Mouse (Mus musculus) ZHBTc4 (cell line): ENCODE results near the gene Ppm1h.
A peak's percentile ranks its signal among the peaks of the same experiment; 100 is the strongest.

Experiments
- DNase-seq: peaks from one replicate; pipeline ENCODE4 v3.0.0-alpha.2; 2011; ENCODE audit warnings: low read depth, low spot score

Ppm1h gene

DNA sequence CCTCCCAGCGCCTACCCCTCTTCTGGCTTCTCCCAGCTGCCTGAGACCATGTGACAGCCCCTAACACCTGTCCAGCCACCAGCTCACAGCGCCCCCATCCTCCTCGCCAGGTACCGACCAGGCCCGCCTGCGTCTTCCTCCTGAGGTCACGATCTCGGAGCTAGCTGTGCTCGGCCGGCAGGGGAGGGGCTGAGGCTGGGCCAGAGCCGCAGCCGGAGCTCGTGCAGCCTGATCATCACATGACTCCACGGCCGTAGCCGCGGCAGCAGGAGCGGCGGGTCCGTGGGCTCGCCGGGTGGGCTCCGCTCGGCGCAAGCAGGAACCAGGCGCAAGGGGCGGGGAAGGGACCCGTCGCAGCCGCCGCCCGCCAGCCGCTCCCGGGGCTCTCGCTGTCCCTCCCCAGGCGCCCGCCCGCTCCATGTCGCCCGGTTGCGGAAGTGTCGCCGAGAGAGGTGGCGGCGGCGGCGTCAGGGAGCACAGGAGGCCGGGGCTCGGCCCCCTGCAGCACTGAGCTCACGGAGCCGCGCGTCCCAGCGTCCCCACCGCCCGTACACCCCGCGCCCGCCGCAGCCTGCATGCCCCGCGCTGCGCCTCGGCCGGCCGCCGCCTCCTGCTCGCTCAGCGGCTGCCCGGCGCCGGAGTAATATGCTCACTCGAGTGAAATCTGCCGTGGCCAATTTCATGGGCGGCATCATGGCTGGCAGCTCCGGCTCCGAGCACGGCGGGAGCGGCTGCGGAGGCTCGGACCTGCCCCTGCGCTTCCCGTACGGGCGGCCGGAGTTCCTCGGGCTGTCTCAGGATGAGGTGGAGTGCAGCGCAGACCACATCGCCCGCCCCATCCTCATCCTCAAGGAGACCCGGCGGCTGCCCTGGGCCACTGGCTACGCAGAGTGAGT lies at the start of gene Ppm1h:
TSS of gene Ppm1h (plus strand) at position 222 of the 896 bp plus-strand sequence.
- peak; percentile 94 for DNase-seq

DNA sequence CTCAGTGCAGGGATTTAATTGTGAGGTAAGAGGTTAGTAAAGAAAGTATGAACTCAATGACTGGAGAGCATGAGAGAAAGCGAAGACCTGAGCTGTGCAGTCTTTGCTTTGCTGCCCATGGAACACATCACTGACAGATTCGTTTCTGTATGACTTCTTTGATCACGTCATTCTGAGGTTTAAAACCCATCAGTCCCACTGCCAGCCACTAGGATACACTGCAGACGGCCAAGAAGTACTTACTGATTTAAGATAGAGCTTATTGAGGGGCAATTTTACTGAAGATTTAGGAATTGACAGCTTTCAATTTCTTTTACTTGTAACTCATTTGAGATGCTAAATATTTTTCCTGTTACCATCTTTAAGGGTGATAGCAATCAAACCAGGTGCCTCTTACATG lies 49.6 kb upstream of the Ppm1h start:
- DNase-seq = no peak

DNA sequence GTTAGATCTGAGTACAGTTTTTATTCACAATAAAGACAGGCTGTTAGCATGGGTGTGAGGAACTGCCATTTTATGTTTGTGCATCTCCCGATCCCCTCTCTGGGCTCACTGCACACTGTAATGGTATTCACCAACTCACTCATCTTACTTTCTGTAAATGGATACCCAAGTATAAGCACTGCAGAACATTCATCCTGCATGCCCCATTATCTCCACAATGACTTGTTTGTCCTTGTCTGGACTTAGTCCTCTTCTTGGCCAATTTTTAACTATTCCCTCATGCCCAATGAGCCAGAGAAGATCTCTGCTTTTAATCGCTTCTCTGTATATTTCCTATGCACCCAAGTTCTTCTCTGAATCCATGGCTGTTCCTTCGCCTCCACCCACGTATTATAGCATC lies 38.7 kb upstream of the Ppm1h start:
- no peak for DNase-seq

DNA sequence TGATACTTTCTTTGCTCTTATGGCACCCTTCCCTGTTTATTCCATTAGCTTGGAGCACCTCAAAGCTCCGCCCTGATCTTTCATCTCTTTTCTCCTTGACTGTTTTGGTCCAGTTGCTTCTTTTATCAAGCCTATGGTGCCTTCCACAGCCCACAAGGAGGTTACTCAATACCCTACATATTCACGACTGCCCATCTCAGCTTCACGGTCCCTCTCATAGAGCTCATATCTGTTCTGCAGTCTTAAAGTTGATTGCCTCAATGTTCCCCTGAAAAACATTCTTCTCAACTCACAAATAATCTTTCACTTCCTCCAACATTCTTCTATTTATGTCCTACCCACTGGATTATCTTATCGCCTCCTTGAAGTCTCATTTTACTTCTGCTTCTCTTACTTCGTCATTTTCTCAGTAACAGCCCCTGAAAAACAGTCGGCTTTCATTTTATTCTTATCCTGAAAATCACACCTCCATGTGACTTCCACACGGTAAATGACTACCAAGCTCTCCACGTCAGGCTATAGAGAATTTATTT lies 37.2 kb upstream of the Ppm1h start:
- DNase-seq = no peak

DNA sequence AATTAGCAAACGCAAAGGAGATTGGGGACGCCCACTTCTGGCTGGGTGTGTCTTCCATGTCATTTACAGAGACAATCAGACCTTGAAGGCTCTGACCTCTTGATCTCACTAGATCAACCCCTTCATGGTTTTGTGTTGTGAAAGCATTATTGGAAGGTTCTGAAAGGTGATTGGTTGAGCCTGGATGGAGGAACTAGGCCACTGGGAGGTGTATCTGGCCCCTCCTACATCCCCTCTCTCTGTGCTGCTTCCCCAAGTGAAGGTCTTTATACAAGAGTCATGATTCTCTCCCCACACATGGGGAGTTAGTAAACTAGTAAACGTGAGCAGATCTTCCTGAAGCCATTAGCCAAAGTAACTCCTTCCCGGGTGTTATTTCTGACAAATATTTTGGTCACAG lies 36.4 kb upstream of the Ppm1h start:
- DNase-seq = no peak

DNA sequence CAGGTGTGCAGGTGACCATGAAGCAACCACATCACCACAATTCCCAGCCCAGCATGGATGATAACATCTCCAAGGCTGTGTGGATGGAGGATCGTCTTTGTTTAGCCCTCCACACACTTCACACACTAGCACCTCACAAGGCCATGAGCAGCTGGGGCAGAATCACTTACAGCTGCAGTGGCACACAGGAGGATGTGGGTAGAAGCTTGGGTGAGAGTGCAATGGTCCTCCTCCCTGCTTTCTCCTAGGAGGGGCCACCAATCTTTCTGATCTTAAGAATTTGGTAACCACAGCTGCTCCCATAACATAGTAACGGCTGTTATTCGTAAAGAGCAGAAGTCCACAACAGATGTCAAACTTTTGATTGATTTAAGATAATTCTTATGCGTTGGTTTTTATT lies 26.6 kb upstream of the Ppm1h start:
- DNase-seq = no peak

DNA sequence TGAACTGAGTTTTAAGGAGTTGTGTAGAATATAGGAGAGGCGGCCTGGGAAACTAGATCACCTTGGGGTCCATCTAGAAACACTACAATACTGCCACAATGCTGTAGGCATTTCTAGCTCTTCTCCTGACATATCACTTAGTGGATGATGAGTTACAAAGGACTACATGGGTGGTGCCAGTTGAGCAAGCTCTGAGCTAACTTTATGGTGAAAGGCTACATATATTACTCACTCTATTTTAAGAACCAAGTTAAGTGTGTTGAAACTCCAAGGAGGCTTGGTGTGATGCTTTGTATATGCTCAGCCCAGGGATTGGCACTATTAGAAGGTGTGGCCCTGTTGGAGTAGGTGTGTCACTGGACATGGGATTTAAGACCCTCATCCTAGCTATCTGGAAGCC lies 26.0 kb upstream of the Ppm1h start:
- no peak for DNase-seq

DNA sequence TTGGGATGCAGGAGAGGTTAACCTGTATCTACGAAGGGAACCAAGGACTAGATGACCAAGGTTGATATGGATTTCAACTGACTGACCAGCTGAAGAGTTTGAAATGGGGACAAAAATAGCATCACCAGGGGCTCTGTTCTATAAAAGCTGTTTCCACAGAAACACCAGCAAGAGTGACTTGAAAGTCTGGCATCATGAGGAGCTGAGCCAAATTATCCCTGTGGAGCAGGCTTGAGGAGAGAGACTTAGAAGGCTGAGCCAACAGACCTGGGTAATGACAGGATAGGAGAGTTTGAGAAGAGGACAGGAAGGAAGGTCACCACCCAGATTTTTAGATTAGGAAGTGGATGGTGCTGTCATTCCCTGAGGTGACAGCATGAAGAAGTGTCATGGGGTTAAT lies 12.9 kb upstream of the Ppm1h start:
- no peak for DNase-seq

DNA sequence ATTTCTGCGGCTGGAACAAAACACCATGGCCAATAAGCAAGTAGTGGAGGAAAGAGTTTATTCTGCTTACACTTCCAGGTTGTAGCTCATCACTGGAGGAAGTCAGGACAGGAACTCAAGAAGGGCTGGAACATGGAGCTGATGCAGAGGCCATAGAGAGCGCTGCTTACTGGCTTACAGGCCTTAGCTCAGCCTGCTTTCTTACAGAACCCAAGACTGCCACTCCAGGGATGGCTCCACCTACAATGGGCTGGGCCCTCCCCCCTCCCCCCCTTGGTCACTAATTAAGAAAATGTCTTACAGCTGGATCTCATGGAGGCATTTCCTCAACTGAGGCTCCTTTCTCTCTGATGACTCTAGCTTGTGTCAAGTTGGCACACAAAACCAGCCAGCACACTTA lies 7.3 kb upstream of the Ppm1h start:
- no peak for DNase-seq

DNA sequence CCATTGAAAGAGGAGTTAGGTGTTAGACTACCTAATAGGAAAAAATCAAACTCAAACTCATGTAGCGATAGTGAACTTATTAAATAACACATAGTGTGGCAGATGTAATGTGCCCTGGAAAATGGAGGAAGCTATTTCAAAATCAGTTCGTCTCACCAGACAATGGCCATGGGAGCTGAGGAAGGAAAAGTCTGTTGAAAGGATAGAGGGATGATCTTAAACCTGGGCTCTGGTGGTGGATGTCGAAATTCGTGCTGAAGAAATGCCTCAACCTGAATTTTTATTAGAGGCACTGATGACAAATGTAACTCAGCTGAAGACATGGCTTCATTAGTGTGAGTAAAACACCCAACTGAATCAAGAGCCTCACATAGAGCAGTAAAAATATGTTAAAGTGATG lies 6.5 kb upstream of the Ppm1h start:
- no peak for DNase-seq

DNA sequence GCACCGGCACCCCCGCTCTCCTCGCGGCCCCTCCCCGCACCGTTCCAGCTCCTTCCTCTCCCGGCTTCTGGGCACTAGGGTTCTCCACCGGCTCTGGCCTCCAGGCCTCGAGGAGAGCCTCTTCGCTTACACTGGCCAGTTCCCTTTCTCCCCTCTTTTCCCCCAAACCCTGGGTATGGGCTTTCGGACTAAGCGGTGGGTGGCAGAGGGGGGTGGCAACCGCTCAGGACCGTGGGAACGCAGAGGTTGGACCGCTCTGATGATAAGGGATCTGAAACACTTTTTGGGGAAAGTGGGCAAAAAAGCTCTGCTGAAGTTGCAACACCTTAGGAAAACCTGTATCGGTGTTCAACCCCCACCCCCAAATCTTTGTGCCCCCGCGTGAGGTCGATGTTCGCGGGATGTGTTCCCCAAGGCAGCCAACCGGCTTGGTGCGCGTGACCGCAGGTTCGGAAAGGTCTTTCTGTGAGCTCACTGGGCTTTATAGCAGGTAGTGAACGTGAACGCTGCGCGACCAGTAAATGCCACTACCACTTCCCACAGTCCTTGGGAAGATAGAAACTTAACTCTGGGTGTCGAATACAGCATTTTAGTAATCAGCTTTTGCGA lies 979 bp downstream of the Ppm1h start:
- peak; percentile 49 for DNase-seq

DNA sequence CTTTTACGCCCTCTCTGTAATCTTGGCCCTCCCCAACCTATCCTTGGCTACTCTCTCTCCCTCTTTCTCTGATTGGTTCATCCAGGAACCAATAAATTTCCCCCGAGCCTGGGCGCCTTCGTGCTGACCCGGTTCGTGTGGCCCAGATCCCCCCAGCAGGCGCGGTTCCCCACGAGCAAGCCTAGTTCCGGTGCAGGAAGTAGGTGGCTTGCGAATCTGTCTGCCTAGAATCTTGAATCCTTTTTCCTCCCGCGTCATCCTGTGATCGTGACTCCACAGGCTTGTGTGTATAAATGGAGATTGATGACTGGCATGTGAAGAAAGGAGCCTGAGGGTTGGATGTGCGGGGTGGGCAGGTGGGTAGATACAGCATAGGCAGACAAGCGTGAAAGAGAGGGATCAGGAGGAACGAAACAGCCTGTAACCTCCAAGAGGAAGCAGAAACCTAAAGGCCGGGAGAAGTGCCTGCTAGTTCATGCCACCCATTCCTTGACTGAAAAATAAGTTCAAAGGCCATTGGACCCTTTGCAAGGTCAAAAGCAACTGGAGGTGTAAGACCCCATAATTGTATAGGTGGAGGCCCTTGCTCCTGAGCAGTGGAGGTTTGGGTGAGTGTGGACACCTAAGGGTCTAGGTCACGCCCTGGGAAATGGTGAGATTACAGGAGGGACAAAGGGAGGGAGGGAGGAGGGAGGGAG lies 2.0 kb downstream of the Ppm1h start:
- DNase-seq = peak; percentile 15

DNA sequence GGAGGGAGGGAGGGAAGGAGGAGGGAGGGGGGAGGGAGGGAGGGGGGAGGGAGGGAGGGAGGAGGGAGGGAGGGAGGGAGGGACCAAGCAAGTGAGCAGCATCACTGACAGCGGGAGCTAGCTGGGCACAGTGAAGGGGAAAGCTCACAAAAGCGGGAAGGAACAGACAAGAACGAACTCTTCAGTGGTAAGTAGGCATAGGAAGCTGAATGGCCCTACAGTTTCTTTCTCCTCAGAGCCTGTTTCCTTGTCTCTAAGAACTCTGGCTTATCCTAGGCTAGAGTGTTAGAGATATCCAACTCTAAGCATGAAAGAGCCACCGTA lies 2.5 kb downstream of the Ppm1h start:
- no peak for DNase-seq

DNA sequence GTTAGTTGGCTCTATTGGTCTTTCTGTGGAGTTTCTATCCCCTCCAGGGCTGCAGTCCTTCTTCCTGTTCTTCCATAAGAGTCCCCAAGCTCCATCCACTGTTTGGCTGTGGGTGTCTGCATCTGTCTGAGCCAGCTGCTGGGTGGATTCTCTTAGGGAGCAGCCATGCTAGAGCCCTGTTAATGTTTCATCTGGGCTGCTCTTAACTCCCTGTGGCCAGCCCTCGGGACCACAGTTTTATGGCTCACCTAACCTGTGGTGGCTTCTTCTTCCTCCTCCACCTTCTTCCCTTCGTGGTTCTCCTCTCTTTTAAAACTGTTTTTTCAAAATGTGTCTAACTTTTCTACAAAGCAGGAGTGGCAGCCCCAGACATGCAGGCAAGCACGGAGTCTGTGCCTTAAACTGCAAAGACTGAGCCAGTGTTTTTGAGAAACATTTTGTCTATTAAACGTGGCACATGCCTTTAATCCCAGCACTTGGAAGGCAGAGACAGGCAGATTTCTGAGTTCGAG lies 5.3 kb downstream of the Ppm1h start:
- no peak for DNase-seq

DNA sequence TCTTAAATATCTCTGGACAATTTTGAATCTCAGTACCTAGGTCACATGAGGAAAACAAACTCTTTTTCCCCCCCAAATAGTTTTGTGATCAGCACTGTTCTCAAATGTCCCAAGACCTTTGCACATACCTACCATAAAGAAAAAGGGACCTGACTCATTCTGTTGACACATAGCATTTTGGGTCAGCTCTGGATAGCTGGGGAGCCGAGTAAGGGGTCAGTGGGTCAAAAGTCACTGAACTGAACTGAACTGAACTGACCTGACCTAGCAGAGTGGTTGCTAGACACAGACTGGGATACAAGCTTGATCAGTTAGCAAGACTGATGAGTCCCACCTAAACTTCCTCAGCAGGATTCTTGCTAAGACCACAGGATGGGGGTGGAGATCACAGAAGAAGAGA lies 6.7 kb downstream of the Ppm1h start:
- no peak for DNase-seq

DNA sequence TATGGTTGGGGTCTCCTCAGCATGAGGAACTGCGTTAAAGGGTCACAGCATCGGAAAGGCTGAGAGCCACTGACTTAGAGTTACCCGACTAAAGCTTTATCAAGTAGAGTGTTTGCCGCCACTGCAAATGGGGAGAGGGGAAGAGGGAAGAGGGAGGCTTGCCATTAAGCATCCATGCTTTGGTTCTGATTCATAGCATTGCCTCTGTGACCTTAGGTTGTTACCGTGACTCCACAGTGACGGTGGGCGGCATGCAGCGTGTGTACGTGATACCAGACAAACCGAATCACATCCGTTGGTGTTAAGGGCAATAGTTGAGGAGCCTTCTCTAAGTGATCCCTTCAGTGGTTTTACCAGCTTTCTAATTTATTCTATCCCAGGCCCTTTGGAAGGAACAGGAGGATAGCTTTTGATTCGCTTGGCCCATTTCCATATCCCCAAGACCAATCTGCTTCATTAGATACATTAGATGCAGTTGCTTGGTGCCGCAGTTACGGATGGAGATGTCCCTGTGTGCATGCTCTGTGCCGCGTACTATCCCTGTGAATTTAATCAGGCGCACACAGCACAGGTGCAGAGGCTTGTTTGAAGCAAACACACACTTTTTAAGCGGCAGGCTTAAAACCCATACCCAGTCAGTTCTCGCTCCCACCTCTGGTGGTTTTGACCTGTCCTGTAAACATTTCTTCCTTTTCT lies 7.4 kb downstream of the Ppm1h start:
- DNase-seq = no peak

DNA sequence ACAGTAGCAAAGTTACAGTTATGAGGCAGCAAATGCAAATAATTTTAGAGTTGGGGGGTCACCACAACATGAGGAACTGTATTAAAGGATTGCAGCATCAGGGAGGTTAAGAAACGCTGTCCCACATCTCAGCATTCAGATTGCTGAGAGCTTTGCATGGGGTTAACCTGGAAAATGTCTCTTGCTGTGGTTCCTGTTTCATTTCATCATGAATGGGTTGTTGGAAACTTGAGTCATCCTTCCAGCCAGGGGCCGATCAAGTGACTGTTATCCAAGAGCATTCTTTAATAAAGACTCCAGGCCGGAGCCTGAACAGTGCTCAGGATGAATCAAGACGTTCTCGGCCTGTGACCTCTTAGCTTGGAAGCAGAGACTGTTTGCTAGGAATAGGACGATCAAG lies 12.1 kb downstream of the Ppm1h start:
- DNase-seq = no peak

DNA sequence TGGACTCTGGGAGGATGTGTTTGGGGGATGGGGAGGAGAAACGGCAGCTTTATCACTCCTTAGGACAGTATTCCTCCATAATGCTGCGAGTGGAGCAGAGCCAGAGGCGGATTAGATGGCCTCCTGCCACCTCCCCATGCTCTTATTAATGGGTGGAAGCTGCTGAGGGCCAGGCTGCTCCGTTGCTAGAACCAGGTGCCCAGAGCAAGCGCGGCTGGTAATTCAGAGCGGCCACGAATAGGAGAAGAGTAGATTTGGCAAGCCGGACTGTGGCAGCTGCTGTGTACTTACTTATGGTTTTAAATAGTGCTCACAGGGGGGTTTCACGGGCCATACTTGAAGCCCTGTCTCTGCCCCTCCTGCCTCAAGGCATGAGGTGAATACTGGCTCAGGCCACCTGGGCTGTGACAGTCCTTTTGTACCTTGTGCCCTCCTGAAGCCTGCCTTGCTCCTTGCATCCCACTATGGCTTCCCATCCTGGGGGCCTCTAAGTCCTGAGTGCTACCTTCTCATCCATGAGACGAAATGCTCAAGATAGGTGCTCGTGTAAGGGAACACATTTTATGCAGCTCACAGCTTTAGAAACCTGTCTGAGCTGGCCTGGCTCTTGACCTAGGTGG lies 14.7 kb downstream of the Ppm1h start:
- peak; percentile 39 for DNase-seq

DNA sequence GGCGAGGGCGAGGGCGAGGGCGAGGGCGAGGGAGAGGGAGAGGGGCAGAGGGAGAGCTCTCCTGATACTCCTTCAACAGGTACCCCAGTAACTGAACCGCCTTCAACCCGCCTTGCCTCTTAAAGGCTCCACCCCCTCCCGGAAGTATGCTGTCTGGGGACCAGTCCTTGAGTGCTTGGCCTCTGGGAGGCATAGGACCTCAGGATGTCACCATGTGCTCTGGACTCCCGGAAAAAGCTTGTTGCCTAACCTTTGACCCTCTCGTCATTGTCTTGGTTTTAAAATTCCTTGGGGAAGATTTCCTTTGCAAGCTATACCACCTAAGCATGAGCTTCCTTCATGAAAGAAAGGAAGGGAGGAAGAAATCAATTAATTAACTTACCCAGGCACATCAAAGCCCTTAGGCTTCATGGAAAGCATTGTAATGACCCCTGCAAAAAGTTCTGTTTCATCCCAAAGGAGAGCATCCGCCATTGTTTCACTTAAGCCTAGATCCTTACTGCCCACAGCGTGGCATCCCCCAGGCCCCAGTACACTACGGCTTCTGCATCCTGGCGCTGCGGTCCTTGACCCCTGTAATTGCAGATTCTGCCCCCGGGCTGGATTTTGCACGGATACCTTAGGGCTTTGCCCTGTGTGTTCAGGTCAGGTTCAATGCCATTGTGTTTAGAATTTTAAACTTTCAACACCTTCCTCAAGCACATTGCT lies 15.5 kb downstream of the Ppm1h start:
- peak; percentile 29 for DNase-seq

DNA sequence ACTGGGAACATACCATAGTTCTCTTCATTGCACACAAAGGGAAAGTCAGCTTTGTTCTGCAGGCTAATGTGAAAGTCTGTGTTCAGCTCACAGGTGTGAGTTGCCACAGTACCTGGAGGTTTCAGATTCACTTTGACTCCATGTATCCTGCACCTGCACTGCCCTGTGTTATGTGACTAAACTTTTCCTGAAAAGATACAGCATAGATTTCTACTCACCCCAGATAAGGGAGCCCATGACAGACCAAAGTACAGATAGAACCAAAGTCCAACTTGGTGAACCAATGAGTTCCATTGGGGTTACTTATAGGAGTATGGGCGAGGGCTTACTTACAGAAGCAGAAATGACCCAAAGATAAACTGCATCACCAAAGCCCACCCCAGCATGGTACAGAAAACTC lies 17.8 kb downstream of the Ppm1h start:
- no peak for DNase-seq

DNA sequence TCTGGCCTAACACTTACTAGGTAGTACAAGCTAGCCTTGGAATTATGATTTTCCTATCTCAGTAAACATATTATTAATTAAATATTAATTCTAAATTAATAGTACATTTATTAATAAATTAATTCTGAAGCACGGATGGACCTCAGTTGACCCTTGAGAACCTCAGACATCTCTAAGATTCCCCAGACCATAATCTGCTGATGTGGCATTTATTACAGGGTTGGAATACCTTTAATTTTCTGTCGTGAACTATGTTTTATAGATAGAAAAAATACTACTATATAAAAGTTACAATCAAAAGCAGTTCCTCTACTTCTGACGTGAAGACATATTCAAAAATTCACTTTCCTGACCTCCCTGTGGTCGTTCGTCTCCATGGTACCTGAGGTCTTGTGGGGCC lies 19.8 kb downstream of the Ppm1h start:
- no peak for DNase-seq
